Mouse (Mus musculus) kidney, postnatal 4 days (tissue): ENCODE measurements at regions not wholly inside any gene's neighbourhood (a gene's known extent, or its start where the extent isn't known, plus 50 kb on each side); places are given as distances from the start of the nearest gene placed in this dataset.
A peak's percentile ranks its signal among the peaks of the same experiment; 100 is the strongest.

Experiments used
- DNase-seq, 2 experiments: peaks; one replicate each; pipeline ENCODE4 v3.0.0; 2021; ENCODE audit warnings: mixed read lengths in 2 of 2

DNA sequence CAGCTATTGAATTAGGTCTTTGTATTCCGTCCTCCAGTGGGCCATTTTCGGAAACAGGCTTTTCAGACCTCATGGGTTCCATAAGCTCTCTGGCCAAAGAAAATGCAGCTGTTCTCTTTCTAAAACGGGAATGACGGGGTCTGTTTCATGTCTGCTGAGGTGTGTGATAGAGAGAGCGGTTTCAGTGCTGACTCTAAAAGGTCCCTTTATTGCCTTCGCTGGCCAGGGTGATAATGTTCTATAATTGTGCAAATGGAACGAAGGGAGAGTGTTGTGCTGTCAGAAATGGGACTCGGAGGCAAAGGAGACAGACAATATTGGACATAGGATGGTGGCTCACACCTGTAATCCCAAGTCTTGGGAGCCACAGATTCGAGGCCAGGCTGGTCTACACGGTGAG is 53.5 kb upstream of the Osbpl8 start:
- no peak for DNase-seq

GRCm38 (mm10) chr10:111108658-111109633 is 55.6 kb upstream of the Osbpl8 start:
- peak; percentile 76 to 81 for DNase-seq

- DNase-seq, result no peak
Measured at GRCm38 (mm10) chr10:111107852-111108251, 56.7 kb upstream of the Osbpl8 start.

DNA sequence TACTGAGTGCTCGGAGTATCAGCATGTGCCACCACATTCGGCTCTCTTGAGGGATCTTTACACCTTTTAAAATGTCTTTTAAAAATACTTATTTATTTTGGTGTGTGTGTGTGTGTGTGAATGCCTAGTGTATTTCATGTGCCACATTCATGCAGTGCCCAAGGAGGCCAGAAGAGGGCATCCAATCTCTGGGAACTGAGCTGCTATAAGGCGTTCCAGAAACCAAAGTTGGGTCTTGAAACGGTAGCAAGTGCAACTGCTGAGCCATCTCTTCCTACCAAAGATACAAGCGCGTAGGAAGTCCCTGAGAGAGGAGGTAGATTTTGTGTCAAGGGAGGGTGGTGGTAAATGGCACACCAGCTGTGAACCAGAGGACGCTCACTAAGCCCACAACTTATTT is 57.2 kb upstream of the Osbpl8 start:
- peak; percentile 78 to 82 for DNase-seq

DNA sequence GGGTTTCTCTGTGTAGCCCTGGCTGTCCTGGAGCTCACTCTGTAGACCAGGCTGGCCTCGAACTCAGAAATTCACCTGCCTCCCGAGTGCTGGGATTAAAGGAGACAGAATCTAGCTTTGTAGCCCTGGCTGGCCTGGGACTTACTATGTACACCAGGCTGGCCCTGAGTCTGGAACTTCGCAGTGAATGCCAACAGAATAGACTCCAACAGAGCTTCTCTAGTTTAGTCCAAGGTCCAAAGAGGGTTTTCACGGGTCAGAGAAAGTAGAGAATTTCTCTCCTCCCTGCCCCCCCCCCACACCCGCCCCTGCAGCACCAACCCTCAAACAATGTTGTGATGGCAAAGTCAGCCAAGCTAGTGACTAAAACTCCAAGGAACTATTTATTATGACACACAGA is 58.1 kb upstream of the Osbpl8 start:
- no peak for DNase-seq

- no peak for DNase-seq
Measured at GRCm38 (mm10) chr10:111105662-111106061, 58.9 kb upstream of the Osbpl8 start.

DNA sequence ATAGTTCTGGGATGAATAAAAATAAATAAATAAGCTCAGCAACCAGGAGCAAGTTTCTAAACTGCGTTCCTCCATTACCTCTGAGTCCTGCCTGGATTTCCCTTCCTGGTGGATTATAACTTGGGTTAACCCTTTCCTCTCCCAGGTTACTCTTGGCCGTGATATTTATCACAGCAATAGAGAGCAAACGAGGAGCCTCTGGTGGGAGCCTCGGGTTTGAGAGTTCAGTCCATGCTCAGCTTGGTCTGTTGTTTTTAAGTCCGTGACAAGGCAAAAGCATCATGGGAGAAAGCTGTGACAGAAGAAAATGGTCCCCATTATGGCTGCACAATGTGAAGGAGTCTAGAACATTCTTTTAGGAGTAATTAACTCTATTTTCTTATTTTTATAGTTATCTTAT is 61.0 kb upstream of the Osbpl8 start:
- no peak for DNase-seq

DNA sequence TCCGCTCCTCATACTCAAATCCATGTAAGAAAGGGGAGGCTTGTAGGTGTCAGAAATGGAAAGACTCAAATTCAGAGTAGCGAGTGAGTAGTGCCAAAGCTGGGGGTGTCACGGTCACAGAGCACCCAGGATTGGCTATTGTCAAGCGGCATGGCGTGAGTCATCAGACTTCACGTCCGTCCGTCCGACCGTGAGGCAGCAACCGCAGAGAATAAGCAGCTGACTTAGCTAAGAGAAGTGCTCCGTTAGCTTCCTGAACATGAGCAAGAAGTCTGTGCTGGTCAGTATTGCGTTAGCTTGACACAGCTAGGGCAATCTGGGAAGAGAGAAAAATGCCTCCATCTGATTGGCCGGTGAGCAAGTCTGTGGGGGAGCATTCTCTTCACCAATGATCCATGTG is 61.5 kb upstream of the Osbpl8 start:
- no peak for DNase-seq

DNA sequence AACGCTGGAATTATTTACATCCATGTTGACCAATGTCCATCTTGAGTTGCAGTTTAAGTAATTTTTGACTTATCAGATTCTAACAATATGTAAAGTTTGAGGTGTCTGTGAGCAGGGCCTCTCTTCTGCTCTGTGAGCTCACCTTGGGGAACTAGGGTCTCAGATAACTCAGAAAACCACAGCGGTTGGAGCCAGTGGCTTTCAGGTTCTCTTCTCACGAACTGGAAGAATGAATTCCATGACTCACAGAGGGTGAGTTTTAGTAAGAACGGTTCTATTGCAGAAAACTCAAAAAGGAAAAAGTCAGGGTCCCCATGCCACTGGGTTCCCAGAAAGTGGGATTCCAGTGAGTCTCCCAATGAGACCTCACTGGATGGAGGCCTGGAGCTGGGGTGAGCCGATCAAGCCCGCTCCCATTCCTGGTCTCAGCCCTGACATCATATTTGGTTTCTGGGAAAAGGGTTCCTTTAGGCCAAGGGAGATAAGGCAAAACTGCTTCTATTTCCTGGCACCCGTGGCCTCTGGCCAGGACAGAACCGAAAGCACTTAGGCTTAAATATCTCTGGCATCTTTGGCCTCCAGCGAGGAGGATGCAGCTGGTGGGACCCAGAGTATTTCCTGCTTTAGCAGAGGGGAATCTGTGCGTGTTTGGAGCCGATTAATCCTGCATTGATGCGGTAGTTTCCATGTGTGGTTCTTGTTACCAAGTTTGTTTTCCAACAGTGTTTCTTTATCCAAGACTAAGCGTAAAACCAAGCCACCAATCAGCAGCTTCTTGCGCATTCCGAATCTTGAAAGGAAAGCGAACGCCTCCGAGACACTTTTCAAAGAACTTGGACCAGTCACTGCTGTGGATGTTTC is 62.4 kb upstream of the Osbpl8 start:
- DNase-seq, result peak; percentile 51 to 70

GRCm38 (mm10) chr10:111099812-111100464 is 64.6 kb upstream of the Osbpl8 start:
- DNase-seq, result peak; percentile 83 to 86

DNA sequence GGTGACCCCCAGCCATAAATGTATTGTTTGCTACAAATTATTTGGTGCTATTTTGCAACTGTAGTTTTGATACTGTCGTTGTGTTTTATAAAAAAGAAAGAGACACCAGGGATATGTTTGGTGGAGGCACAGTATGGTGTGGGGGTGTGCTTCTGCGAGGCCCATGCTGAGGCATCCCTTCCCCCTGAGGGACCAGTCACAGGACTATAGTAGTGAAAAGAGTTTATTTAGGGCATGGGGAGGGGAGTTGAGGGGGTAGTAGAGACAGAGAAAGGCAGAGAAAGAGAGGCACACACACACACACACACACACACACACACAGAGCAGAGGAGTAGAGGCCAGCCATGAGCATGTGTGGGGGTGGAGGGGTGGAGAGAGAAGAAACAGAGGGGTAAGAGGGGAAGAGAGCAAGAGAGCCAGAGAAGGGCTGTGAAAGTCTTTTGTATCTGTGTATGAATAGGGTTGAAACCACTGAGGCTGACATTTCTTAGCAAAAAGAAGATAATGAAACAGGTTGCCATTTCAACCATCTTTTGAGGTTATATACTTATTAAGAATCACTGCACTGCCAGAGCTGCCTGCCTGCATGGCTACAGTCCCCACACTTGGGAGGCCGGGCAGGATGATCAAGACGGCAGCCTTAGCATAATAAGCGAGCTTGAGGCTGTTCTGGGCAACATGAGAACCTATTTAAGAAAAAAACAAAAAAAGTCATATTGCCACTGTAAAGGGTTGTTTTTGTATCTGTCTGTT is 65.3 kb upstream of the Osbpl8 start:
- no peak for DNase-seq

DNA sequence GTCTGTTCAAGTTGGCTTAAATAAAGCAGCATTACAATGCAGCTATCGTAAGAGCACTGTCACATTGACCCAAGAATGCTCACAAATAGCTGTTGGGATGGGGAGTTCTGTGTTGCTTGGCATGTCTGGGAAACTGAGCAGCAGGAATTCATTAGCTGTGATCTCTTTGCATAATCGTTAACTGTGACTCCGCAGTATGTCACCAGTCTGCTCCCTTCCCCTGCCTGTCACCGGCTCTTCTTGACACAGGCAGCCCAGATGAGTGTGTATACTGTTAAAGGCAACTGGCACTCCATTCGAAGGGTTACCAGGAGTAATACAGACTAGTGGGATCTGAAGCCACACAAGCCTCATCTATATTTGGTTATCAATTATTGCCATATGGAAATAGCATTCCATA is 67.3 kb upstream of the Osbpl8 start:
- DNase-seq, result no peak

DNA sequence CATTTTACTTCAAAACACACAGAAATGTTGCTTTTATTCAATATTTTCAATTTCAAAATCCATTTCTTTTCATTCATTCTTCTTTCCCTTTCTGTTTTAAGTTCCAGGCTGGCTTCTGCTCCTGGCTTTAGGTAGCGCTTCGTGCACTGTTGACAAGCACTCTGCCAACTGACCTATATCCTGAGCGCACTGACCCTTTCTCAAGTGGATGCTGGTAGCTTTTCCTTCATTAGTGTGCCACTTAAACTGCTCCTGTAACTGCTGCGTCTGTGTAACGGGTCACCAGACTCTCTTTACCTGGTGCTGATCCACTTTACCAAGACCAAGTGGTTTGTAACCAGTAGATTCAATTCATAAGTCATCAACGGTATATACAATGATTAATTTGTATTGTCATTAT is 67.7 kb upstream of the Osbpl8 start:
- no peak for DNase-seq

GRCm38 (mm10) chr10:111094405-111094804 is 70.1 kb upstream of the Osbpl8 start:
- no peak for DNase-seq

DNA sequence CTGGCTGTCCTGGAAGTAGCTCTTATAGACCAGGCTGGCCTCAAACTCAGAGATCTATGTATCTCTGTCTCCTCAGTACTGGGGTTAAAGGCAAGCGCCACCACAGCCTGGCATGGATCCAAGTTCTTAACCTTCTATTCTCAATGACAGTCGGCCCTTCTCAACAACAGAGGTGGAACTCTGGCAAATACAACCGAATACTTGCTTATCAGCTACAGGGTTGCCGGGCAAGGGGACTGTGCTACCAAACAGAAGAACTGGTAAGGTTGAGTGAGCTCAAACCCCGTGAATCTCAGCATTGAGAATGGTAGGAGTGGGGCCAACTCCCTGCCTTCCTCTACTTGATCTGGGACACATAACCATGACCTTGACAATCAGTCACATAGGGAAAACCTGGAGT is 75.2 kb upstream of the Osbpl8 start:
- DNase-seq, result no peak

DNA sequence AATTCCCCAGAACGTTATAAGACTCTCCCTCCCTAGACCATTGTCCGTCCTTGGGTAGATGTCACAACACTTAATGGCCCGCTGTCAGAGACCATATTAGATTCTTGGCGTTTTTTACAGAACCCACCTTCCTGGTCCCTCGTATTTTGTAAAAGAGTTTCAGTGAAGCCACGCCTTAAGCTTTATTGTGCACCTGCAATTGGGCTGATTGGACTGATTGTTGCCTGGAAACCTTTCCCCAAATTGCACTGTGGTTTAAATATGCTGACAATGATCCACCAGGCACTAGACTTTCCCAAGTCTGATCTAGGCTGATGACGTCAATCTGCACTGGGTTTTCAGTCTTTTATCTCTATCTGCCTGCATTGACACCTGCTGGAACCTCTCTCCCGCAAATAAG is 75.6 kb upstream of the Zdhhc17 start:
- no peak for DNase-seq

- no peak for DNase-seq
Measured at GRCm38 (mm10) chr10:111084267-111084780, 74.4 kb upstream of the Zdhhc17 start.

GRCm38 (mm10) chr10:111083861-111084260 is 73.9 kb upstream of the Zdhhc17 start:
- no peak for DNase-seq

DNA sequence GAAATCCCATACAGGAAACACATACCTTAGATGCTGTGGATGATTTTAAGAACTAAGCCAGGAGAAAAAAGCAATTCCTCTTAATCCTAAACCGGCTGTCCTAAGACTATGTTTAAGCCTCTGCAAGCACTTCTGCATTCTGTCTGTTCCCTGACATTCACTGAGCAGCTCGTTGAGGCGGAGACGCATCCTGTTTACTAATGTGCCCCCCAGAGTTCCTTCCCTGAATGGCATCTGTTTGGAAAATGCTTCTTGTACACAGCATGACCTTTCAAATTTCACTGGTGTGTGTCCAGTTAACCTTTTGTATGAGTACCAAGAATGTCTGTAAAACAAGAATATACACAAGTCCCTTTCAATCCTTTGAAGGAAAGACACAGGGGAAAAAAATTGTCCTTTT is 73.4 kb upstream of the Zdhhc17 start:
- DNase-seq, result no peak

DNA sequence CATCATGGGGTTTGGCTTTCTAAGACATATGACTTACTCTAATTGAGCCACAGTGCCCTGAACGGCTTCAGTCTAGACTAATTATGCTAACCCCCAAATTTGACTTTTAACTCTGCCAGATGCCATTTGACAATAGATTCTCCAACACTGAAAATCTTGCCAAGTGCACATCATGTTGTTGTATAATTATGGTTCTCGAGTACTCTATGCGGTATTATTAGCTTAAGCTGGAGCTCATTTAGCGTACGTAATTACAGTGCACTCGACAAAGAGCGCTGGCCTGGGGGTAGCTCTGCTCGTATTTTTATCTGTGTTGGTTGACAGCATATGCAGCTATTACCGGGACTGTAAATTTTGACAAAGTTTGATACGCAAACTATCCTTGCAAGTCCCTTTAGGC is 70.4 kb upstream of the Zdhhc17 start:
- no peak for DNase-seq

- no peak for DNase-seq
Measured at GRCm38 (mm10) chr10:111079051-111079450, 69.1 kb upstream of the Zdhhc17 start.

DNA sequence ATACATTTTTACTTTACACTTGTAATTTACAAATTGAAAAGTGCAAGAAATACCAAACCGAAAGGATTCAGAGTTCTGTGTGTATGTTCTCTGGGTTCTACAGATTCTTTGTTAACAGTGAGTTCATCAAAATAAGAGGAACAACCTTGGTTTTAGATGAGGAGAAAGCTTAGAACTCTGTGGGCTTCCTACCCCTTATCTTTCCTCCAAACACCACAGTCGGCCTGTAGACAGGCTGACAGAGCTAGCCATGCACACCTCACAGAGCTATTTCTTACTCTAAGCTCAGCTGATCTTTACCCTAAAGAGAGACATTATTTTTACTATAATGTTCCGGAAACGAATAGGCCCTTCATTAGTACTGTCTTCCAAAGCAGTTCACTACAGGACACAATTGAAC is 67.7 kb upstream of the Zdhhc17 start:
- DNase-seq, result no peak
